Mouse (Mus musculus): Measurements from ENCODE around the gene Pcyt2.

- TF ChIP-seq MYC (IDR thresholded peaks at IDR 0.05; ENCODE audit: low read depth, low read length) (no peak), CHD2 (IDR thresholded peaks at IDR 0.05; ENCODE audit: low read length) (no peak)
Measured at GRCm38 (mm10) chr11:120612763-120613162, 5.0 kb downstream of the Pcyt2 start.

All from MEL (cell line).